Mouse (Mus musculus) cerebellum, adult 2 months (tissue): ENCODE measurements around the gene Lsm2. TPM values are rescaled to one million over a fixed set of nuclear protein-coding genes. Genes with fewer than 3 reads are reported as not detected.
"Not testable (repeated sequence)": the region's sequence is repeated elsewhere in the genome, so short reads cannot be mapped to it uniquely, and the experiment has no call there.

Experiments used
- DNase-seq, 2 experiments: peaks; one replicate each; pipeline ENCODE4 v3.0.0; 2021
- H3K27ac ChIP-seq: fragments of 200-500 bp; 2 replicates; pipeline ENCODE4 v1.5.1; 2012; ENCODE audit warnings: low read length, control low read depth, inconsistent platforms; ENCODE audit not compliant: insufficient read depth
- H3K27me3 ChIP-seq: fragments of 200-500 bp; 2 replicates; pipeline ENCODE4 v1.6.1; 2012; ENCODE audit warnings: inconsistent platforms, mild to moderate bottlenecking, low read length, moderate library complexity; ENCODE audit not compliant: control insufficient read depth, insufficient read depth
- H3K4me1 ChIP-seq: fragments of 200-500 bp; 2 replicates; pipeline ENCODE4 v1.6.1; 2011; ENCODE audit warnings: low read length; ENCODE audit not compliant: control insufficient read depth, insufficient read depth
- H3K4me3 ChIP-seq: fragments of 200-500 bp; replicated peaks from 2 replicates; pipeline ENCODE3; 2011; ENCODE audit warnings: mild to moderate bottlenecking, low read depth, low read length, control low read depth; ENCODE audit not compliant: insufficient read depth
- CTCF ChIP-seq: fragments of 200-500 bp; IDR thresholded peaks from 2 replicates; pipeline ENCODE4 v1.5.1; 2011; ENCODE audit warnings: low read depth, mild to moderate bottlenecking, control low read depth, low read length, moderate library complexity, borderline replicate concordance; ENCODE audit not compliant: insufficient read depth
- POLR2A ChIP-seq: fragments of 200-500 bp; IDR thresholded peaks from 2 replicates; pipeline ENCODE4 v1.6.1; 2011; ENCODE audit warnings: low read length, control low read depth, borderline replicate concordance; ENCODE audit not compliant: insufficient read depth
- WGBS: fragments of 180-500 bp; shearing (Covaris S2); methylation state at CpG from one replicate; pipeline ENCODE4 v1.1.7; 2018; 5-methylcytosine and 5-hydroxymethylcytosine counted together
- polyA plus RNA-seq: library from polyadenylated mRNA; depleted of rRNA; stranded (reverse); fragments of >200 nt; gene quantifications from 2 replicates; pipeline ENCODE4 v1.2.3, GENCODE M21; 2012

The Lsm2 gene
- polyA plus RNA-seq, 1 experiment, result 63.7 TPM

DNA sequence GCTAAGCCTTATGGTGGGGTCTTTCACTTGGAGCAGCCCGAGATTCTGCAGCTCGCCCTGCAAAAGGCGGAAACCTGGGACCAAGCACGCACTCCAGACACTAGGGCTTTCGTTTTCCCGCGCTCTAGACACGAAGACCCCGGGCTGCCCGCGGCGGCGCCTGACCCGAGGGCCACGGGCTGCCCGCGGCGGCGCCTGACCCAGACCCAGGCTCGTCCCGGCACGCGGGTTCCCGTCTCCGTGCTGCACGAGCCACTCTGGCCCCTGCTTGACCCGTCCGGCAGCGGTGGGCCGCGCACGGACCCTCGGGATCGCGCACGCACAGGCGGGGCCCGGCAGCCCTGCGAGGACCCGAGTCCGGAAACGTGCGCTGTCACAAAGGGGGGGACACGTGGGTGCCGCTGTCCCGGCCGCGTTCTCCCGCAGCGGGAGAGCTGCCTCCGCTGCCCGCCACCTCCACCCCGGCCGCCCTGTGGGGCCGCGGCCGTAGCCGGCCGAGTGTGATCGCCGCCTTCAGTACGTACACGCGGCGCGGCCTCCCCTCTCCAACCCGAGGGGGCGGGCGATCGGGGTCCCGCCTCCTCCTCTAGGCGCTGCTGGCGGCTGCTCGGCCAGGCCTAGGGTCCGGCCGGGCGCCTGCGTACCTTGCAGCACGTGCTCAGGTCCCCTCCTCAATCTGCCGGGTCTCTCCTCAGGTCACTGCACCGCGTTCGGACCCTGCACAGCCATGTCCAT is 19.2 kb downstream of the Lsm2 start, which contains the start of gene Vars:
Vars (plus strand) TSS at position 271 of the 735 bp plus-strand sequence.
- H3K27me3 ChIP-seq, result no peaks in the 10 kb centered on the region
- TF ChIP-seq POLR2A (peak; percentile 52), CTCF (no peak)
- H3K27ac ChIP-seq, result peak within 1 kb of the TSS; percentile 99
- WGBS, result under 1% methylated on average over 83 of the region's 83 CpGs
- peak within 1 kb of the TSS; percentile 61 for H3K4me3 ChIP-seq
- H3K4me1 ChIP-seq, result peaks cover 6% of the 10 kb centered on the region
- DNase-seq, result peak; percentile 84 to 88

DNA sequence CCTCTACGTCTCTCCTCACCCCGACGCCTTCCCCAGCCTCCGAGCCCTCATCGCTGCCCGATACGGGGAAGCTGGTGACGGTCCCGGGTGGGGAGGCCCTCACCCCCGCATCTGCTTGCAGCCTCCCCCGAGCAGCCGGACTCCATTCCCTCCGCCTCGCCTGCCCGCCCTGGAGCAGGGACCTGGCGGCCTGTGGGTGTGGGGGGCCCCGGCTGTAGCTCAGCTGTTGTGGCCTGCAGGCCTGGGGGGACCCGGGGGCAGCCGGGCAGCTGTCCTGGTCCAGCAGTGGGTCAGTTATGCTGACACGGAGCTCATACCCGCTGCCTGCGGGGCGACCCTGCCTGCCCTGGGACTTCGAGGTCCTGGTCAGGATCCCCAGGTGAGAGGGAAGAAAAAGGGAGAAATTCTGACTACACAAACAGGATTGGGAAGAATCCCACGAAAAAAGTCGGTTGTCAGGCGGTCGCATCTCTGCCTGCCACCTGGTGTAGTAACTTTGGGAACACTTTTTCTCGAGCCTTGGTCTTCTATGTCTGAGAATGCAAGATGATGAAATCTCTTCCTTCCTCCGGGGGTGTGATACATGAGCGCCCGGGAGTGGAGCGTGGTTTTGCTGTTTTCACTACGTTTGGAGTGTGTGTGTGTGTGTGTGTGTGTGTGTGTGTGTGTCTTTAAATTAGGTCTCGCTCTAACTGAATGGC is 19.9 kb downstream of the Lsm2 start:
- TF ChIP-seq POLR2A (no peak), CTCF (no peak)
- no peaks in the 10 kb centered on the region for H3K27me3 ChIP-seq
- H3K4me3 ChIP-seq, result peak overlapping the region; percentile 61
- H3K4me1 ChIP-seq, result peaks cover 6% of the 10 kb centered on the region
- peak overlapping the region; percentile 99 for H3K27ac ChIP-seq
- peak; percentile 31 to 41 for DNase-seq
- under 1% methylated on average over 35 of the region's 35 CpGs for WGBS

GRCm38 (mm10) chr17:35002153-35002865 is 20.6 kb downstream of the Lsm2 start:
- WGBS, result 3% methylated on average over 12 of the region's 12 CpGs
- TF ChIP-seq CTCF, result no peak
- peak; percentile 13; the same call in 1 of the 2 replicates for TF ChIP-seq POLR2A

DNA sequence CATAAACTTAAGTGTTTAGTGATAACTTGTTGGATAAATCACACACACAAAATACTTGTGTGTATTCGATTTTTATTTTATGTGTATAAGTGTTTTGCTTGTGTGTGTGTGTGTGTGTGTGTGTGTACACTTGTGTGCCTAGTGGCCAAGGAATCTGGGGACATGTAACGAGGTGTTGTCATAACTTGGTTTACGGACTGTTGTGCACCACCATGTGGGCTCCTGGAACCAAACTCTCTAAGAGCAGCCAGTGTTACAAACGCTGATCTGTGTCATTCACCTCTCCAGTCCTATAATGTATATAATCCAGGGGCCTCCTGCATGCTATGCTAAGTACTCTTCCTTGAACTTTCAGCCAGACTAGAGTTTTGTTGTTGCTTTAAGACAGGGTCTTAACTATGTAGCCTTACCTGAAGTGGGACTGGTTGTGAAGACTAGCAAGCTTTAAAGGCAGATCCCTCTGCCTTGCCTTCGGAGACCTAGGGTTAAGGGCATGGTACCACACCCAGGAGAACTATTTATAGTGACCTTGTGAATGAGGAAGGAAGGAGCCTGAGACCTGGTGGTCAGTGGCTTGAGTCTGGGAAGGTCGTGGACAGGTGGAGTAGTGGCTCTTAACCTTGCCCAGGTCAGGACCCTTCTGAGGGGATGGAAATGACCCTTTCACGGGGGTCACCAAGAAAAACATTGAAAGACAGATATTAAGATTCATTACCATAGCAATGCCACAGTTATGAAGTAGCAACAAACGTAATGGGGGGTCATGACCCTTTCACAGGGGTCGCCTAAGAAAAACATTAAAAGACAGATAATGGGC is 21.6 kb downstream of the Lsm2 start:
- Histone ChIP-seq H3K4me1 (peaks cover 6% of the 10 kb centered on the region), H3K27me3 (no peaks in the 10 kb centered on the region), H3K27ac (no peak overlapping the region), H3K4me3 (no peak overlapping the region)
- DNase-seq, result no peak
- 59% methylated on average over 9 of the region's 9 CpGs for WGBS
- TF ChIP-seq POLR2A, result no peak
- no peak for TF ChIP-seq CTCF

More at GRCm38 (mm10) chr17:35002153-35002865, 20.6 kb downstream of the Lsm2 start:
- peak; percentile 39 to 42 for DNase-seq
- H3K27ac ChIP-seq, result peak overlapping the region; percentile 53
- peak overlapping the region; percentile 61 for H3K4me3 ChIP-seq
- H3K4me1 ChIP-seq, result peaks cover 6% of the 10 kb centered on the region
- H3K27me3 ChIP-seq, result no peaks in the 10 kb centered on the region

DNA sequence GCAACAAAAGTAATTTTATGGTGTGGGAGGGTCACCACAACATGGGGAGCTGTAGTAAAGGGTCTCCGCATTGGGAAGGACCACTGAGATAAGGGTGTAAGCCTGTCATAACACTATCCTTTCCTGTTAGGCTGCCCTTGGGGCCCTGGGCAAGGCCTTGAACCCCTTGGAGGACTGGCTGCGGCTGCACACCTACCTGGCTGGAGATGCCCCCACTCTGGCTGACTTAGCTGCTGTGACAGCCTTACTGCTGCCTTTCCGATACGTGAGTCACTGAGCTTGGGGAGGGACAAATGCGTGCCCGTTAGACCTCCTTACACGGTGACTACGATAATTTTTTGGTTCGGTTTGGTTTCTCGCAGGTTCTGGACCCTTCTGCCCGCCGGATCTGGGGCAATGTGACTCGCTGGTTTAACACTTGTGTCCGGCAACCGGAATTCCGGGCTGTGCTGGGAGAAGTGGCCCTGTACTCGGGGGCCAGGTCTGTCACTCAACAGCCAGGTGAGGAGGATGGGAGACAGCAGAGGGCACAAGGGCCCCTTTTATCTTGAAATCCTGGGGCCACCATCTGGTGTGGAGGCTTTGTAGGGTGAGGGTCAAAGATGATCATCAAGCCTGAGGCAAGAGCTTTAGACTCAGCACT is 22.5 kb downstream of the Lsm2 start:
- TF ChIP-seq CTCF, result no peak
- 95% methylated on average over 17 of the region's 17 CpGs for WGBS
- no peak for DNase-seq
- peaks cover 9% of the 10 kb centered on the region for H3K4me1 ChIP-seq
- H3K27me3 ChIP-seq, result no peaks in the 10 kb centered on the region
- H3K27ac ChIP-seq, result no peak overlapping the region
- H3K4me3 ChIP-seq, result no peak overlapping the region

- Histone ChIP-seq H3K27ac (no peak overlapping the region), H3K4me3 (no peak overlapping the region), H3K4me1 (peaks cover 12% of the 10 kb centered on the region), H3K27me3 (no peaks in the 10 kb centered on the region)
- WGBS, result 81% methylated on average over 10 of the region's 10 CpGs
- TF ChIP-seq CTCF, result no peak
- DNase-seq, result no peak
These were observed 23.5 kb downstream of the Lsm2 start for GRCm38 (mm10) chr17:35005158-35005557.

DNA sequence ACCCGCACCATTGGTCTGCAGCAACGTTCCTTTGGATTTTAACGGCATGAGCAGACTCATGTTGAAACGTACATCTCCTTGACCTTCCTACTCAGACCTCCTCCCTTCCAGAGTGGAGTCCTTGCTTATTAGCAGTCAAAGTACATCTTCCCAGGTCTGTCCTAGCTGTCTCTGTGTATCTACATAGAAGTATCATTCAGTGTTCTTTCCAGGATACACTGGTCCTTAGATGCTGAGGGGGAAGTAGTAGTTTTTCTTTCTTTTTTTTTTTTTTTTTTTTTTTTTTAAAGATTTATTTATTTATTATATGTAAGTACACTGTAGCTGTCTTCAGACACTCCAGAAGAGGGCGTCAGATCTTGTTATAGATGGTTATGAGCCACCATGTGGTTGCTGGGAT is 24.2 kb downstream of the Lsm2 start:
- not testable (repeated sequence) for H3K27me3 ChIP-seq, H3K4me3 ChIP-seq, H3K27ac ChIP-seq, DNase-seq
- 90% methylated on average over 4 of the region's 5 CpGs for WGBS
- peaks cover 20% of the 10 kb centered on the region for H3K4me1 ChIP-seq
